Mouse (Mus musculus) lung, embryonic 15.5 days (tissue): Measurements from ENCODE around the gene Zfp189. TPM values are rescaled to one million over a fixed set of nuclear protein-coding genes. Genes with fewer than 3 reads are reported as not detected.
A peak's percentile ranks its signal among the peaks of the same experiment; 100 is the strongest.
"Not testable (repeated sequence)": the region's sequence is repeated elsewhere in the genome, so short reads cannot be mapped to it uniquely, and the experiment has no call there.

Source experiments
- ATAC-seq: fragments of 200-750 bp; cut with Nextera tagmentation; 2 replicates; pipeline ENCODE4 v1.8.0; 2017; ENCODE audit warnings: moderate number of reproducible peaks, borderline replicate concordance; ENCODE audit not compliant: low FRiP score, low TSS enrichment; ENCODE audit errors: extremely low read depth
- H3K27ac ChIP-seq: fragments of 300-500 bp; sonication (generic); 2 replicates; pipeline ENCODE4 v1.5.1; 2015; ENCODE audit warnings: moderate library complexity, mild to moderate bottlenecking, inconsistent platforms
- H3K27me3 ChIP-seq: fragments of 300-500 bp; sonication (generic); 2 replicates; pipeline ENCODE4 v1.6.1; 2015; ENCODE audit warnings: inconsistent platforms
- H3K36me3 ChIP-seq: fragments of 300-500 bp; sonication (generic); 2 replicates; pipeline ENCODE4 v1.6.1; 2015; ENCODE audit warnings: inconsistent platforms
- H3K4me1 ChIP-seq: fragments of 300-500 bp; sonication (generic); 2 replicates; pipeline ENCODE4 v1.6.1; 2015; ENCODE audit warnings: inconsistent platforms
- H3K4me2 ChIP-seq: fragments of 300-500 bp; sonication (generic); 2 replicates; pipeline ENCODE4 v1.6.1; 2015; ENCODE audit warnings: inconsistent platforms, mild to moderate bottlenecking, moderate library complexity
- H3K4me3 ChIP-seq: fragments of 300-500 bp; sonication (generic); 2 replicates; pipeline ENCODE4 v1.5.1; 2015; ENCODE audit warnings: mild to moderate bottlenecking, inconsistent platforms
- H3K9ac ChIP-seq: fragments of 300-500 bp; sonication (generic); 2 replicates; pipeline ENCODE4 v1.6.1; 2015; ENCODE audit warnings: inconsistent platforms
- H3K9me3 ChIP-seq: fragments of 300-500 bp; sonication (generic); 2 replicates; pipeline ENCODE4 v1.6.1; 2016; ENCODE audit warnings: inconsistent platforms
- WGBS: fragments of 180-500 bp; shearing (Covaris S2); methylation state at CpG from one replicate; pipeline ENCODE4 v1.1.7; 2015; 5-methylcytosine and 5-hydroxymethylcytosine counted together
- polyA plus RNA-seq: library from polyadenylated mRNA; unstranded; fragments of >200 nt; fragmentation: Nextera tagmentation; extraction: Ambion mirVana; gene quantifications from 2 replicates; pipeline ENCODE4 v1.2.1, GENCODE M21; 2015

Gene Zfp189
- polyA plus RNA-seq: 9.0 and 9.8 TPM in 2 replicates

DNA sequence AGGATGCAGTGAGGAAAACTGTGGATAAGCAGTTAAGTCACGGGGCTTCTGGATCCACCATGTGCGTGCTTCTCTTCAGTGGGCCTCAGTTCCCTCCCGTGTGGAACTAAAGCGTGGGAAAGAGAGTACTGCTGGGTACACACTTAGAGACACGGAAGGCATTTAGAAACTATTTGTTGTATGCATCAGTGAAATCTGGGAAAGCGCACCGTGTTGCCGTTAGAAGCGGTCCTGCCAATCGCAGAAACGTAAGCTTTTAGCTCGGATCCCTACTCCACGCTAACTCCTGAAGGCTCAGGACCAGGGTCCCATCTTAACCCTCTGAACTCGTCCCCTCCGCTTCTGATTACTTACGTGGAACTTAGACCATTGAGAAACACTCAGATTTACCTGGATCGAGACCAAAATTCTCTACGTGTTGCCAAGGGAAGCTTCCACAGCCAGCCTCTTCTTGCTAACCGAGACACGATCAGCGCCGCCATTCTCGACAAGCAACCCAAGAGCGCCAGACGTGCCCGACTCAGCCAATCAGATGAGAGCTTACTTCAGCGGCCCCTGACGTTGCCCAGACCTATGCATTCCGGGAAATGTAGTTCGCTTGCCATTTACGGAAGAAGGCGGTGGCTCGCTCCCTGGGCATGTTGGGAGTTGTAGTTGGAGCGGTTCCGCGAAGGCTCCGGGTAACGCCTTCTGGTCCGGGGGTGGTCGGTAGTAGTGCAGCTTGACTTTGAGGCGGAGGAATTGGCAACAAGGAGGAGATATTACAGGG, at the start of gene Zfp189, which contains the start of gene Mrpl50:
TSS of gene Zfp189 (plus strand) at position 605 of the 769 bp plus-strand sequence.
TSS of gene Mrpl50 (minus strand) at position 522 of the 769 bp plus-strand sequence.
- peak within 1 kb of the TSS; percentile 64 for H3K27ac ChIP-seq
- no peaks in the 10 kb centered on the region for H3K27me3 ChIP-seq
- H3K36me3 ChIP-seq: peaks cover 3% of the 10 kb centered on the region; the same call in 1 of the 2 replicates
- H3K4me2 ChIP-seq: peak within 1 kb of the TSS; percentile 71
- H3K9ac ChIP-seq: peak within 1 kb of the TSS; percentile 68
- peak within 1 kb of the TSS; percentile 73 for H3K4me3 ChIP-seq
- under 1% methylated on average over 41 of the region's 41 CpGs for WGBS
- H3K9me3 ChIP-seq: no peaks in the 10 kb centered on the region
- peaks cover 13% of the 10 kb centered on the region; the same call in 1 of the 2 replicates for H3K4me1 ChIP-seq
- peak; percentile 99 for ATAC-seq

DNA sequence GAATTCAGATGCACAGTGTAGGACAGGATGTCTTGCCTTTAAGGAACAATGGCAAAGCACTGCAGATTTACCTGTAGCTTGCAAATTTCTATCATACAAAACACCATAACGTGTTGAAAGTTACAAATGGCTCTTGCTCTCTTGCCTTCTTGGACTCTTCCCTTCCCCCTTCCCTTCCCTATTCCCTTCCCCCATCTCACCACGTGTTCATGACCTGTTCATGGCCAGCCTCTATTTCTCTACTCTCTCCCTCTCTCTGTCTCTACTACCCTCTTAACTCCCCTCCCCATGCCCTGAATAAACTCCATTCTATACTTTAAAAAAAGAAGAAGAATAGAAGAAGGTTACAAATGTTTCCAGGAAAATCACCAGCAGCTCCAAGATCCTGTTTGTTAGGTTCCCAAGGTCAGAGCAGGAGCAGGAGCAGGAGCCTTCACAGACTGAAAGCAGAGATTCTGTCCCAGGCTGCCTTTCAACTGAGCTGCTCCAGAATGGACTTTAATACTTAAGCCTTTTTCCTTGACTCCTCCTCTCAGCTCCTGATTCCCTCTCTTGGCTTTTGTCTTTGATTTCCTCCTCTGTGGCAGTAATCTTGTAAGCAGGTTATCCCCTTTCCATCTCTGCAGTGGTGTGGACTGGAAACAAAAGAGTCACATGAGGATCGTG, 47.4 kb upstream of the Zfp189 start, which contains the start of gene Acnat1:
TSS of gene Acnat1 (minus strand) at position 478 of the 666 bp plus-strand sequence.
- Histone ChIP-seq H3K9me3 (no peaks in the 10 kb centered on the region), H3K27ac (no peak within 1 kb of the TSS), H3K4me2 (no peak within 1 kb of the TSS), H3K36me3 (no peaks in the 10 kb centered on the region), H3K4me3 (no peak within 1 kb of the TSS), H3K9ac (no peak within 1 kb of the TSS), H3K4me1 (0 out of 2 replicates have a peak, but pooled peaks cover 6% of the 10 kb centered on the region), H3K27me3 (no peaks in the 10 kb centered on the region)
- 44% methylated on average over 3 of the region's 3 CpGs for WGBS
- no peak for ATAC-seq

DNA sequence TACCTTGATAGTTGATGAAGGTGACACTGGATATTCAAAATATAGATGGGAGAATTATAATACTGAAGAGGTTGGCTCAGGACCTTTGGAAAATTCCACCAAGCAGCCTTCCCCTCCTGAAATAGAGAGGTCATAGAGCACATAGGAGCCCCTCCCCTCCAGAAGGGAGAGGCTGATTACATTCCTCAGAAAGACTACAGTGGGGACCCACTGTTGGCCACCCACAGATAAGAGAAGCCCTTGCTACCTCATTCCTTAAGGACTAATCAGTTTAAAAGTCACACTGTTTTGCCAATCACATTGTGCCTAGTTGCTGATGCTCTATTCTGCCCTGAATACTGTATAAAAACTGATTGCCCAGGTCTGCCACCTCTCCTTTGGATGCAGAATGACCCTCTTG, 46.4 kb upstream of the Zfp189 start:
- H3K9me3 ChIP-seq: no peaks in the 10 kb centered on the region
- no peak overlapping the region for H3K27ac ChIP-seq
- H3K4me3 ChIP-seq: no peak overlapping the region
- H3K36me3 ChIP-seq: no peaks in the 10 kb centered on the region
- no peak overlapping the region for H3K9ac ChIP-seq
- no peaks in the 10 kb centered on the region for H3K27me3 ChIP-seq
- H3K4me2 ChIP-seq: no peak overlapping the region
- H3K4me1 ChIP-seq: 0 out of 2 replicates have a peak, but pooled peaks cover 7% of the 10 kb centered on the region
- no peak for ATAC-seq

DNA sequence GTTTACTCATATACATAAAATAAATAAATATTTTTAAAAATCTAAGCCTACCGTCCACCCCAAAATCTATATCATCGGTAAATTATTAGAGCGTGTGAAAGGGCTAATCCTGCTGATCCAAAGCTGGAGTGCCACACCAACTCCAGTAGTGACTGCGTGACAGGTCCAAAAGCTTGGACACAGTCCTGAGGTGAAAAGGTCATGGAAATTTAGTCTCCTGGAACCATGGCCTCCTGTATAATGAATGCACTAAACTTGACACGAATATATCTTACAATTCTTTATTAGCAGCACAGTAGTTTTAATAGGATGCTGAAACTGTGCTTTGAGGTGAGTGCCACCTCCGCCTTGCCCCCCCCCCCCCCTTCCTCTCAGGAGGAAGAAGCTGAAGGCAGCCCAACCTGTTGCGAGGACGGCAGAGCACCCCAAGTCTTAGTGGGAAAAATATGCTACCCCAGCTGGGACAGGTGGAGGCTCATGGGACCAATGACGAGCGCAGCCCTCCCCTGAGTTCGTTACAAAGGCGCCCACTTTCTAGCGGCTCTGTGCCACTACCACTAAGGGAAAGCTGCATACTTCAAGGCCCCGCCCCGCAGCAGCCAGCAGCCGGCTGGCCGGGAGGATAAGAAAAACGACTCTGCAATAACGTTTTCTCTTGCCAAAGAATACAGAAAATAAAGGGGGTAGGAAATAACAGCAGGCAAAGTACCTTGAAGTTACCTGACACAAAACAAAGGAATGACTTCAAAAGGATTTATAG, 42.7 kb upstream of the Zfp189 start:
- WGBS: 15% methylated on average over 19 of the region's 19 CpGs
- H3K36me3 ChIP-seq: no peaks in the 10 kb centered on the region
- peak overlapping the region; percentile 23; the same call in 1 of the 2 replicates for H3K4me3 ChIP-seq
- no peak overlapping the region for H3K9ac ChIP-seq
- no peaks in the 10 kb centered on the region for H3K27me3 ChIP-seq
- no peaks in the 10 kb centered on the region for H3K9me3 ChIP-seq
- peak; percentile 59; the same call in 1 of the 2 replicates for ATAC-seq
- H3K4me2 ChIP-seq: peak overlapping the region; percentile 53
- 0 out of 2 replicates have a peak overlapping the region, but pooled peaks have one; percentile 10 for H3K27ac ChIP-seq
- H3K4me1 ChIP-seq: 0 out of 2 replicates have a peak, but pooled peaks cover 7% of the 10 kb centered on the region

DNA sequence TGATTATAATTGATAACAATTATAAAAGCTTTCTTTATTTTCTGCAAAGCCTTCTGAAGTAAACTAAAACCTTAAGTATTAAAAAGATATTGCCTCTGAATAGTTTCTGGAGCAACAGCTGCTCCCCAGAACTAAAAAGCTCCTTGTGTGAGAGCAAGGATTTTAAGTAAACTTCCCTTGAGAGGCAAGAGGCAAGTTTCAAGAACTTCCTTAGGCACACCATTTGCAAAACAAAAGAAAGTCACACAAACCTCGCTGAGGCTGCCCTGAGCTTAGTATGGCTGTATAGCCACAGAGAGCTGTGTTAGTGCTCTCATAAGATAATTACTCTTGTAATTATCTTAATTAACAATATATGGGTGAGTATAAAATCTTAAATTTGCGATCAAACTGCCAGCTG, 41.9 kb upstream of the Zfp189 start:
- H3K27ac ChIP-seq: not testable (repeated sequence)
- 28% methylated on average over 2 of the region's 2 CpGs for WGBS

DNA sequence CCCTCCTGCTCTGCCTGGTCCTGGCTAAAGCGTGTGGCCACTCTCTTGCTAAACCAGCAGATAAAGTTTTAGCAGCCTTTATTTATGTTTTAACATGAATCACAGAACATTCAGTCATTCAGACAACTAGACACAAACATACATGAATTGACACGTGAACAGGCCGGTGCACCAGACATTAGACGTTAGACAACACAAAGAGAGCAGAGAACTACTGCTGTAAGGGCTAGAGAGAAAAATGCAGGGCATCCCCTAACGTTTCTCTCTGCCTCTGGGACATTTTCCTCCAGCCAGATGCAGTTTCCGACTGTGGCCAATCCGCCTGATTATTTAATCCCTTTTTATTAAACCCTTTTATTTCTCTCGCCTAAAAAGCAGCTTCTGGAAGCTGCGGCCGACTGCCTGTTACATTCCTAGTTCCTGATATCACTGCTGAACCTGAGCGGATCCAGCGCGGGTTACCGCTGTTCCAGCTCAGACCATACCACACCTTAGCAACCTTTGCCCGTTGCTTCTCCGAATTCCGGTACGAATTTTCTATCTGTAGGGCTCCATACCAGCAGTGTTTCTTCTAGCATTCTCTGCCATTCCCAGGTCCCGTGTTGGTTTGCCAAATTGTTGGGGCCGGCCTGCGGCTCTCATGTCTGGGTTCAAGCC, 40.7 kb upstream of the Zfp189 start:
- Histone ChIP-seq H3K36me3 (no peaks in the 10 kb centered on the region), H3K4me1 (0 out of 2 replicates have a peak, but pooled peaks cover 7% of the 10 kb centered on the region), H3K27ac (peak overlapping the region; percentile 61), H3K4me3 (peak overlapping the region; percentile 28), H3K9ac (0 out of 2 replicates have a peak overlapping the region, but pooled peaks have one; percentile 16), H3K27me3 (no peaks in the 10 kb centered on the region), H3K4me2 (peak overlapping the region; percentile 49), H3K9me3 (no peaks in the 10 kb centered on the region)
- ATAC-seq: no peak
- WGBS: 11% methylated on average over 21 of the region's 21 CpGs

More for the DNA sequence above, 41.9 kb upstream of the Zfp189 start:
- not testable (repeated sequence) for H3K9me3 ChIP-seq, ATAC-seq, H3K4me3 ChIP-seq, H3K9ac ChIP-seq, H3K36me3 ChIP-seq, H3K4me2 ChIP-seq, H3K4me1 ChIP-seq, H3K27me3 ChIP-seq

DNA sequence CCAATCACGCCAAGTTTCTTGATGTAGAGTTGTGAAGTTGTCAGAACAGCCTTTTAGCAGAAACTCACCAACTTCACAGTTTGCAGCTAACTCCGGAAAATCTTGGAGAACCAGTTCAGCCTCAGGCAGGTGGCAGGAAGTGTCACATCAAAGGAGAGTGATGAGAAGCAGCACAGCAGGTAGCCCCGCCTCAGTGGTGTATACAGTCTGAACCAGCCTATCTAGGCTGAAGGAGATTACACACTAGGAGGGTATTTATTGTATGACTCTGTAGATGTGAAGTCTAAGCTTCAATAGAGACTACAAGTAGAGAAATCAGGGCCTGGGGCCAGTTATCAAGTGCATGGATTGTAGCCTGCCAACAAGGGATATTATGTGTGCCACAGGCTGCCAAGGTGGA, 40.1 kb upstream of the Zfp189 start:
- Histone ChIP-seq H3K4me1 (0 out of 2 replicates have a peak, but pooled peaks cover 7% of the 10 kb centered on the region), H3K36me3 (no peaks in the 10 kb centered on the region), H3K27me3 (no peaks in the 10 kb centered on the region), H3K9ac (no peak overlapping the region), H3K4me3 (peak overlapping the region; percentile 28), H3K27ac (peak overlapping the region; percentile 61), H3K9me3 (no peaks in the 10 kb centered on the region), H3K4me2 (peak overlapping the region; percentile 49)
- ATAC-seq: peak; percentile 56; the same call in 1 of the 2 replicates
- 30% methylated on average over 3 of the region's 3 CpGs for WGBS

DNA sequence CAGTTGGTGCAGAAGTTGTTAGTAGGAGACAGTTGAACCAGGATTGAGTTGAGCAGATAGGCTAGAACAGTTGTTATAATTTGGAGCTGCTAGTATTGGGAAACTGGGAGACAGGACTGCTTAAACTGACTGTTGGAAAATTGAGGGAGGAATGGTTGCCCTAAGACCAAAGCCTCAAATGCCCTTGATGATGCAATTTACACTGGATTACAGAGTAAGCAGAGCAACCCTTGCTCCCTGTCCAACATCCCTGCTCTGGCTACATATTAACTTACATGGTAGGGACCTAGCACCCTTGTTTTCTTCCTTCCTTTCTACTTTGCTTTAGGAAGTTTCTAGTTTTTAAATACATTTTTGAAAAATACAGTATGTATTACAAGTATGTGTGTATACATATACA, 35.5 kb upstream of the Zfp189 start:
- H3K9me3 ChIP-seq: no peaks in the 10 kb centered on the region
- no peaks in the 10 kb centered on the region for H3K36me3 ChIP-seq
- H3K27me3 ChIP-seq: no peaks in the 10 kb centered on the region
- H3K4me1 ChIP-seq: no peaks in the 10 kb centered on the region
- H3K27ac ChIP-seq: no peak overlapping the region
- H3K4me3 ChIP-seq: no peak overlapping the region
- no peak overlapping the region for H3K4me2 ChIP-seq
- no peak for ATAC-seq
- H3K9ac ChIP-seq: no peak overlapping the region

DNA sequence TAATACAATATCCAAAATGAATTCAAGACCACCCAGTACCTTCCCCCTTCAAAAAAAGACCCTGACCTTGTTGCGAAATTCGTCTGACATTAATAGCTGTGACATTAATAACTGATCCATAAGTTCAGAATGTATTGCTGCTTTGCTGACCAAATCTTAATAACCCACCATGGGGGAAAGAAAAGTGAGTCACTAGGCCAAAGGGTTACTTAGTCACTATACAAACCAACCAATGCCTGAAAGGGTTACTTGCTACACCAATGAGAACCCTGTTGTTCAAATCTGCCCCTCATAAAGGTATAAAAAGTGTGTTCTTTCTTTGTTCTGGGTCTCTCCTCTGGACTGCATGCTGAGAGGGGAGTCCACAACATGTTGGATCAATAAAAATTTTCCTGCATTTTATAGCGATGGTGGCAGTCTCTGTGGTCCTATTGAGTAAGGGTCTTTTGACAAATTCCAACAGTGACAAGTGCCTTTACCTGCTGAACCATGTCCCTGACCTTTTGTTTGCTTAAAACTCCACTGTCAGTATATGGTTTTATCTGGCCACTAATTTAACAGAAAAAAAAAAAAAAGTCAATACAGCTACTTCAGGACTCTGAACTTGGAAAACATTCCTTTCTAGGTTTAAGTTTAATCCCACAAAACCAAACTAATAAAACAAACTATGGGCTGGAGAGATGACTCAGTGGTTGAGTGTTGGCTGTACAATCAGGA, 34.9 kb upstream of the Zfp189 start:
- H3K36me3 ChIP-seq, H3K9me3 ChIP-seq, H3K4me3 ChIP-seq, H3K9ac ChIP-seq, ATAC-seq, H3K27me3 ChIP-seq, H3K4me1 ChIP-seq, H3K4me2 ChIP-seq, H3K27ac ChIP-seq: not testable (repeated sequence)
- WGBS: 76% methylated on average over 3 of the region's 3 CpGs

DNA sequence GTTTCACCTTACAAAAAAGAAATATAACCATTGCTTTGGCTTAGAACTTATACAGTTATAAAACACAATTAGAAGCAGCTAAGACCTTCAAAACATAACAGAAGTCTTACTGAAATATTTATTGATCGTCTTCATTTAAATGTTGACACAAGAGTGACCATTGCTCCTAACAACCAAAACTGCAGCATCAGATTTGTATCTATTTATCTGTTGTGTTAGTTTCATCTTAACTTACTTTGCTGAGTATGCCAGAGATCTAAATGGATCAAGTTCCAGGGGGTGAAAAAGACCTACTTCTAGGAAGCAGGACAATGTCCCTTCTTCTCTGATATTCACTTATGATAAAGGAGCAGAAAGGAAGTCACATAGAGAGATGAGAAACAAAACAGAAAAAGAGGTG, 17.4 kb upstream of the Zfp189 start:
- H3K36me3 ChIP-seq: no peaks in the 10 kb centered on the region
- H3K4me1 ChIP-seq: no peaks in the 10 kb centered on the region
- no peak overlapping the region for H3K9ac ChIP-seq
- H3K4me3 ChIP-seq: no peak overlapping the region
- WGBS: 82% methylated on average over 1 of the region's 1 CpGs
- no peak overlapping the region for H3K4me2 ChIP-seq
- no peak for ATAC-seq
- H3K27me3 ChIP-seq: no peaks in the 10 kb centered on the region
- H3K9me3 ChIP-seq: no peaks in the 10 kb centered on the region
- no peak overlapping the region for H3K27ac ChIP-seq
